Mouse (Mus musculus) hindbrain, embryonic 10.5 days (tissue): ENCODE measurements around the gene Mpped1. TPM values are rescaled to one million over a fixed set of nuclear protein-coding genes. Genes with fewer than 3 reads are reported as not detected.

Experiments
- DNase-seq: peaks from one replicate; pipeline ENCODE4 v3.0.0-alpha.2; 2017; ENCODE audit warnings: low spot score
- H3K27ac ChIP-seq: fragments of 300-500 bp; sonication (generic); 2 replicates; pipeline ENCODE4 v1.5.1; 2016; ENCODE audit warnings: mild to moderate bottlenecking, moderate library complexity
- H3K27me3 ChIP-seq: fragments of 300-500 bp; sonication (generic); 2 replicates; pipeline ENCODE4 v1.6.1; 2016; ENCODE audit warnings: mild to moderate bottlenecking; ENCODE audit not compliant: poor library complexity, insufficient read depth, severe bottlenecking
- H3K36me3 ChIP-seq: fragments of 300-500 bp; sonication (generic); 2 replicates; pipeline ENCODE4 v1.6.1; 2016; ENCODE audit warnings: mild to moderate bottlenecking, moderate library complexity
- H3K4me1 ChIP-seq: fragments of 300-500 bp; sonication (generic); replicated peaks from 2 replicates; pipeline ENCODE4 v1.6.1; 2016; ENCODE audit warnings: mild to moderate bottlenecking
- H3K4me3 ChIP-seq: fragments of 300-500 bp; sonication (generic); 2 replicates; pipeline ENCODE4 v1.5.1; 2016; ENCODE audit warnings: mild to moderate bottlenecking, moderate library complexity
- H3K9me3 ChIP-seq: fragments of 300-500 bp; sonication (generic); 2 replicates; pipeline ENCODE4 v1.6.1; 2016; ENCODE audit warnings: mild to moderate bottlenecking, moderate library complexity
- WGBS: fragments of 180-500 bp; shearing (Covaris S2); methylation state at CpG from one replicate; pipeline ENCODE4 v1.1.7; 2016; 5-methylcytosine and 5-hydroxymethylcytosine counted together
- polyA plus RNA-seq: library from polyadenylated mRNA; unstranded; fragments of >200 nt; fragmentation: Nextera tagmentation; extraction: Ambion mirVana; gene quantifications from 2 replicates; pipeline ENCODE4 v1.2.1, GENCODE M21; 2016

The Mpped1 gene
- polyA plus RNA-seq, 1 experiment from 2014 or later = 5.5 TPM

- Histone ChIP-seq H3K9me3 (no peaks in the 10 kb centered on the region), H3K4me1 (peaks cover 15% of the 10 kb centered on the region), H3K27ac (no peak overlapping the region), H3K4me3 (no peak overlapping the region), H3K27me3 (peaks cover 35% of the 10 kb centered on the region), H3K36me3 (no peaks in the 10 kb centered on the region)
- WGBS = 73% methylated on average over 5 of the region's 5 CpGs
- DNase-seq = no peak
These were observed 6.8 kb upstream of the Mpped1 start for GRCm38 (mm10) chr15:83772460-83772859.

GRCm38 (mm10) chr15:83772953-83773352 is 6.3 kb upstream of the Mpped1 start:
- Histone ChIP-seq H3K36me3 (no peaks in the 10 kb centered on the region), H3K27ac (no peak overlapping the region), H3K4me3 (no peak overlapping the region), H3K27me3 (peaks cover 38% of the 10 kb centered on the region), H3K9me3 (no peaks in the 10 kb centered on the region), H3K4me1 (peaks cover 15% of the 10 kb centered on the region)
- WGBS = 87% methylated on average over 4 of the region's 4 CpGs
- DNase-seq = no peak

GRCm38 (mm10) chr15:83774922-83775321 is 4.3 kb upstream of the Mpped1 start:
- H3K27ac ChIP-seq = no peak overlapping the region
- no peaks in the 10 kb centered on the region for H3K36me3 ChIP-seq
- no peak for DNase-seq
- H3K4me1 ChIP-seq = peaks cover 21% of the 10 kb centered on the region
- peaks cover 54% of the 10 kb centered on the region for H3K27me3 ChIP-seq
- no peak overlapping the region for H3K4me3 ChIP-seq
- 69% methylated on average over 4 of the region's 4 CpGs for WGBS
- H3K9me3 ChIP-seq = no peaks in the 10 kb centered on the region

GRCm38 (mm10) chr15:83776265-83777000 is 2.8 kb upstream of the Mpped1 start:
- no peak overlapping the region for H3K27ac ChIP-seq
- H3K9me3 ChIP-seq = no peaks in the 10 kb centered on the region
- WGBS = 75% methylated on average over 6 of the region's 6 CpGs
- DNase-seq = no peak
- H3K4me3 ChIP-seq = no peak overlapping the region
- H3K36me3 ChIP-seq = no peaks in the 10 kb centered on the region
- peaks cover 69% of the 10 kb centered on the region for H3K27me3 ChIP-seq
- peaks cover 32% of the 10 kb centered on the region for H3K4me1 ChIP-seq

GRCm38 (mm10) chr15:83777476-83777875 is 1.8 kb upstream of the Mpped1 start:
- peaks cover 23% of the 10 kb centered on the region for H3K4me1 ChIP-seq
- no peak overlapping the region for H3K4me3 ChIP-seq
- H3K36me3 ChIP-seq = no peaks in the 10 kb centered on the region
- 74% methylated on average over 6 of the region's 6 CpGs for WGBS
- H3K9me3 ChIP-seq = no peaks in the 10 kb centered on the region
- H3K27me3 ChIP-seq = peaks cover 72% of the 10 kb centered on the region
- no peak overlapping the region for H3K27ac ChIP-seq
- no peak for DNase-seq

GRCm38 (mm10) chr15:83779855-83780740 is 831 bp downstream of the Mpped1 start:
- Histone ChIP-seq H3K4me1 (peaks cover 26% of the 10 kb centered on the region), H3K4me3 (peak overlapping the region; percentile 71), H3K27me3 (peaks cover 78% of the 10 kb centered on the region), H3K27ac (peak overlapping the region; percentile 86), H3K9me3 (no peaks in the 10 kb centered on the region), H3K36me3 (no peaks in the 10 kb centered on the region)
- DNase-seq = peak; percentile 35
- WGBS = 8% methylated on average over 86 of the region's 92 CpGs

GRCm38 (mm10) chr15:83781304-83781703 is 2.0 kb downstream of the Mpped1 start:
- no peak for DNase-seq
- no peak overlapping the region for H3K27ac ChIP-seq
- no peaks in the 10 kb centered on the region for H3K9me3 ChIP-seq
- peaks cover 26% of the 10 kb centered on the region for H3K4me1 ChIP-seq
- H3K4me3 ChIP-seq = no peak overlapping the region
- 80% methylated on average over 11 of the region's 11 CpGs for WGBS
- H3K36me3 ChIP-seq = no peaks in the 10 kb centered on the region
- peaks cover 72% of the 10 kb centered on the region for H3K27me3 ChIP-seq

- peaks cover 63% of the 10 kb centered on the region for H3K27me3 ChIP-seq
- no peak for DNase-seq
- no peak overlapping the region for H3K4me3 ChIP-seq
- H3K4me1 ChIP-seq = peaks cover 26% of the 10 kb centered on the region
- no peak overlapping the region for H3K27ac ChIP-seq
- H3K36me3 ChIP-seq = no peaks in the 10 kb centered on the region
- no peaks in the 10 kb centered on the region for H3K9me3 ChIP-seq
- WGBS = 71% methylated on average over 9 of the region's 9 CpGs
These were observed 3.0 kb downstream of the Mpped1 start for GRCm38 (mm10) chr15:83782284-83782683.

- Histone ChIP-seq H3K36me3 (no peaks in the 10 kb centered on the region), H3K4me1 (peaks cover 18% of the 10 kb centered on the region), H3K4me3 (no peak overlapping the region), H3K9me3 (no peaks in the 10 kb centered on the region), H3K27me3 (peaks cover 40% of the 10 kb centered on the region), H3K27ac (no peak overlapping the region)
- WGBS = 80% methylated on average over 9 of the region's 9 CpGs
- no peak for DNase-seq
These were observed 5.5 kb downstream of the Mpped1 start for GRCm38 (mm10) chr15:83784772-83785171.

GRCm38 (mm10) chr15:83789046-83789445 is 9.8 kb downstream of the Mpped1 start:
- no peaks in the 10 kb centered on the region for H3K36me3 ChIP-seq
- no peak for DNase-seq
- no peaks in the 10 kb centered on the region for H3K4me1 ChIP-seq
- WGBS = 72% methylated on average over 9 of the region's 9 CpGs
- no peak overlapping the region for H3K4me3 ChIP-seq
- H3K9me3 ChIP-seq = no peaks in the 10 kb centered on the region
- peaks cover 16% of the 10 kb centered on the region for H3K27me3 ChIP-seq
- H3K27ac ChIP-seq = no peak overlapping the region

GRCm38 (mm10) chr15:83796924-83797323 is 17.7 kb downstream of the Mpped1 start:
- DNase-seq = no peak
- peaks cover 26% of the 10 kb centered on the region for H3K27me3 ChIP-seq
- no peaks in the 10 kb centered on the region for H3K9me3 ChIP-seq
- H3K36me3 ChIP-seq = no peaks in the 10 kb centered on the region
- peaks cover 32% of the 10 kb centered on the region for H3K4me1 ChIP-seq
- WGBS = 67% methylated on average over 7 of the region's 7 CpGs
- no peak overlapping the region for H3K4me3 ChIP-seq
- H3K27ac ChIP-seq = no peak overlapping the region

GRCm38 (mm10) chr15:83798964-83799363 is 19.7 kb downstream of the Mpped1 start:
- DNase-seq = no peak
- WGBS = 87% methylated on average over 11 of the region's 11 CpGs
- no peak overlapping the region for H3K4me3 ChIP-seq
- H3K9me3 ChIP-seq = no peaks in the 10 kb centered on the region
- peaks cover 32% of the 10 kb centered on the region for H3K4me1 ChIP-seq
- peaks cover 11% of the 10 kb centered on the region for H3K27me3 ChIP-seq
- H3K36me3 ChIP-seq = no peaks in the 10 kb centered on the region
- no peak overlapping the region for H3K27ac ChIP-seq

GRCm38 (mm10) chr15:83801011-83801410 is 21.7 kb downstream of the Mpped1 start:
- Histone ChIP-seq H3K36me3 (no peaks in the 10 kb centered on the region), H3K4me1 (peaks cover 14% of the 10 kb centered on the region), H3K27ac (no peak overlapping the region), H3K4me3 (no peak overlapping the region), H3K9me3 (no peaks in the 10 kb centered on the region), H3K27me3 (peaks cover 10% of the 10 kb centered on the region; the same call in 1 of the 2 replicates)
- WGBS = 68% methylated on average over 5 of the region's 5 CpGs
- DNase-seq = no peak
